Mouse (Mus musculus) CD8-positive naive resting alpha-beta T cell, adult 2 months (primary cell): ENCODE measurements around the gene Cdk14.
"Not testable (repeated sequence)": the region's sequence is repeated elsewhere in the genome, so short reads cannot be mapped to it uniquely, and the experiment has no call there.

Source experiments
- DNase-seq, 2 experiments: peaks; one replicate each; pipeline ENCODE4 v3.0.0; 2022; ENCODE audit warnings: low read depth in 2 of 2, low spot score in 2 of 2

Cdk14 gene

GRCm38 (mm10) chr5:4917743-4918142 lies 502.4 kb downstream of the Cdk14 start:
- DNase-seq: no peak

GRCm38 (mm10) chr5:4917274-4917673 lies 502.8 kb downstream of the Cdk14 start:
- DNase-seq: no peak

DNA sequence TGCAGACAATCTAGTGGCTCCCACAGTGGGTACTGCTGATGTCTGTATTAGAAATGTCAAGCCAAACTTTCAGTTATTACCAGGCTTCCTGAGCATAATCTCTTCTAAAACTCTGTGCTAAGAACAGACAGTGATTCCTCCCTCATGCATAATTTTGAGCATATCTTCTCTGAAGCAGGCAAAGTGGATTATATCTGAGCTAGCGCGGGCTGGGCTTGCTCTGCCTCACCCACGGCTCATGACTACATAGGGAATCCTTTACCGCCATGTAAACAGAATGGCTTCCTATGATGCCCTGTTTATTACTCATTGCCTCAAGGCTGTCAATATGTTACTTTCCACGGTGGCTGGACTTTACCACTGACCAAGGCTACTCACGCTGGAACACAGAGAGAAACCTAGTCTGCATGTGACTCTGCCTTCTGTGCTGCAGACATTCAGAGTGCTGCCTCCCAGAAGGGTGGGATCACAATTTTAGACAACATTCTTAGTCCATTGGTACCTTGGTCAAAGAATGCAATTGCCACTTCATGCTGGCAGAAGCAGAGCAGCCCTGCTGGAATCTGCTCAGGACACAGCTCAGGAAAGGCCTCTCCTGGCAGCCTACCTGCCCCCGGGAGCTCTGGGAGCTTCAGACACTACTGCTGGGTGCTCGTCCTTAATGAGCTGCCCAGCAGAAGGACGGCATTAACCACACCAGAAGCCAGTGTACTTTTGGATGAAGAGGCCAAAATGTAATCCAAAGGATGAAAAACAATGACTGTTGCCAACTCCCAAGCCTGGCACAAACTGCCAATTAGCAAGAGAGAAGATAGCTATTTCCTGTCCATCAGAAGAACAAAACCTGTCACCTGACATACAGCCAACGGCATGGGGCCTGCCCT lies 503.5 kb downstream of the Cdk14 start:
- no peak for DNase-seq

DNA sequence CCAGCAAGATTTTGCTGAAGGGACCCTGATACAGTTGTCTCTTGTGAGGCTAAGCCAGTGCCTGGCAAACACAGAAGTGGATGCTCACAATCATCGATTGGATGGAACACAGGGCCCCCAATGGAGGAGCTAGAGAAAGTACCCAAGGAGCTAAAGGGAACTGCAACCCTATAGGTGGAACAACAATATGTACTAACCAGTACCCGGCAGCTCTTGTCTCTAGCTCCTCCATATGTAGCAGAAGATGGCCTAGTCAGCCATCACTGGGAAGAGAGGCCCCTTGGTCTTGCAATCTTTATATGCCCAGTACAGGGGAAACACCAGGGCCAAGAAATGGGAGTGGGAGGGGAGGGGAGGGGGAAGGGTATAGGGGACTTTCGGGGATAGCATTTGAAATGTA lies 515.2 kb downstream of the Cdk14 start:
- not testable (repeated sequence) for DNase-seq

- no peak for DNase-seq
Observed at GRCm38 (mm10) chr5:4898241-4898640, 521.9 kb downstream of the Cdk14 start.

DNA sequence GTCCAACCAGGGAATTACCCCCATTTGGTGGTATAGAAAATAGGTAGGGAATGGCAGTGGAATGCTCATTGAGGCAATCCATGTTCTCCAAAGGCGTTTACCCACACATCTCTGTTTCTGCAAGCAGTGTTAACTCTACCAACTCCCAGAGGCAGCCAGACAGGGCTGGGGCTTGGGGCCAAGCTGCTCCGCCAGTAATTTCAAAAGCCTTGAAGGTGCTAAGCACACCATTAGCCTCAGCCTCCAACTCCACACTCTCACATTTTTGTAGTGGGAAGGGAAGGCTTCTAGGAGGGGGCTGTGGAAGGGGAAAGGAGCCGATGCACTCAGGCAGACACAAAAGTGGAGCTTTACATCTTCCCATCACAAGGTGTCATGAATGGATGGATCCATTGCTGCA lies 525.1 kb downstream of the Cdk14 start:
- no peak for DNase-seq

DNA sequence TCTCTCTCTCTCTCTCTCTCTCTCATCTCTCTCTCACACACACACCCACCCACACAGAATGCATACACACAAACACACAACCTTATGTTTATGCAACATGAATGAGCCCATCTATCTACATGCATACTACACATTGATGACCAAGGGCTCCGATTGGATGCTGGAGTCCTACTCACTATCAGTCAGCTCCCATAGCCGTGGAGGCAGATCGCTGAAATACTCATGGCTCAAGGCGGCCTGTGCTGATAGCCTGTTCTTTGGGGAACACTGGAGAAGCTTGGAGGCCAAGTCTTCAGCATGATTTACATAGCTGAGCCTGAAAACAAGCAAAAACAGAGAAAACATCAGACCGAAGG lies 526.3 kb downstream of the Cdk14 start:
- DNase-seq: no peak

GRCm38 (mm10) chr5:4893206-4893851 lies 526.8 kb downstream of the Cdk14 start:
- no peak for DNase-seq

- DNase-seq: no peak
Observed at GRCm38 (mm10) chr5:4892734-4893133, 527.4 kb downstream of the Cdk14 start.

DNA sequence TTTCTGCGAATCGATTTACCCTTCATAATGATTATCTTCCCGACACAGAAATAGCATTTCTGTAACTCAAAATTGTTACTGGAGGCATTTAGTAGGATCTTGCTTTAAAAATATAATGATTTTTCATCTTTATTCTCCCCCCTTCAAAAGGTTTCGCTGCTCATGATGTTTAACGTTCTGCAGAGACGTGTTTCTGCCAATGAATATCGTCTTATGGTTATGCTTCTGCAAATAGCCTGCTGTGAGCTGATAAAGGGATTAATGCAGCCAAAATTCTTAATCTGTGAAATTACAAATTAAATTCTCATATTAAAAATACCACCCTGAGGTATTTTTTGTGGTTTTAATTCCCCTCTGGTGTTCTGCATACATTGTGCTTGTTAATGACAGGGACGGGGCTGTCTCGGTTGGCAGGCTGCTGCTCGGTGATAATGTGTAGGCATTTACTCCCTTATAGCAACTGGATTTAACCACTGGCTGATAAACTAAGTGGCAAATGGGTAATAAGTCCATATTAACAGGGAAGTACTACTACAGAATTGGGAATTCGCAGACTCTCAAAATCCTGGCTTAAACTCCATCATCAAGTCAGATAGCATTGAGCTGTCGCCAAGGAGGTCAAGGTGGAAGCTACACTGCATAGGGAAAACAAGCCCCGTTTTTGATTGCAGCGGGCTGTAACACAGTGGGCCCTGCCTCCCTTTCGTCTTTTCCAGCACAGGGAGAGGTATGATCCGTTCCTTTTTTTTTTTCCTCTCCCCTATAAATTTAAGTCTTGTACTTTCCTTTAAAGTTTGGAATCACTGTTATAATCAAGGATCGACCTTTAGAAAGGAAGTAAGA lies 528.0 kb downstream of the Cdk14 start:
- DNase-seq: no peak

- no peak for DNase-seq
Observed at GRCm38 (mm10) chr5:4887069-4887468, 533.0 kb downstream of the Cdk14 start.

- DNase-seq: no peak
Observed at GRCm38 (mm10) chr5:4882841-4883240, 537.3 kb downstream of the Cdk14 start.

DNA sequence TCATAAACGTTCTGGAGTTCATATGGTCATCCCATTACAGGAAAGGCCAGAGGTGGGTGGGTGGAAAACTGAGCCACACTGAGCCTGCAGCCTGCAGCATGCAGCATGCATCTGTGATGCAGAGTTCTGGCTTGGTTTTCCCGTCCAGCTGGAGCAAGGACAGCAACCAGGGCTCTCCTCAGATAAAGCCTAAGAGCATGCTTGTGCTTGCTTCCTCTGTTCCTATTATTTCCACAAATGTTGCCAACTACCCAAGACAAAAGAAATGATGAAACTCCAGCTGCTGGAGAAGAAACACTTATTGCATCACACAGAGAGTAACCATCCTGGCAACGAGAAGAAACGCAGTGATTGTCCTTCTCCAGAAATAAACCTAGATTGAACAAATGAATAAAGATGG lies 539.8 kb downstream of the Cdk14 start:
- DNase-seq: no peak

DNA sequence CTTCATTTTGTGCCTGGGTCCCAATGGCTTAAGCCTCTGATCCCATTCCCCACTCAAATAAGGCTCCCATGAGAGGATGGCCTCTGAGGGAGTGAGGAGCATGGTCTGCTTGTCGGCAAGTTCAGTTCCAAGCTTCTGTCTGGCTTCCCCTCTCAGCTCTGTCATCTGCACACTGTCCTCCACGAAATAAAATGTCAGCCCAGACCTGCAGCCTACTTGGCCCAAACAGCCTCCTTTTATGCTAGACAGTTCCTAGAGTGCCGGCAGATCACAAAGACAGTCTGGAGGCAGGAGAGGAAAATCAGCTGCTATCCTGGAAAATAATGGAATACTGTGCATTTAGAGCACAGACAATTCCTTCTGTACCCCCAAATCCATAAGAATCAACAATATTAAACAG lies 541.2 kb downstream of the Cdk14 start:
- no peak for DNase-seq

GRCm38 (mm10) chr5:4877638-4878037 lies 542.5 kb downstream of the Cdk14 start:
- DNase-seq: no peak

GRCm38 (mm10) chr5:4877131-4877631 lies 542.9 kb downstream of the Cdk14 start:
- no peak for DNase-seq

GRCm38 (mm10) chr5:4876653-4877091 lies 543.4 kb downstream of the Cdk14 start:
- DNase-seq: no peak

DNA sequence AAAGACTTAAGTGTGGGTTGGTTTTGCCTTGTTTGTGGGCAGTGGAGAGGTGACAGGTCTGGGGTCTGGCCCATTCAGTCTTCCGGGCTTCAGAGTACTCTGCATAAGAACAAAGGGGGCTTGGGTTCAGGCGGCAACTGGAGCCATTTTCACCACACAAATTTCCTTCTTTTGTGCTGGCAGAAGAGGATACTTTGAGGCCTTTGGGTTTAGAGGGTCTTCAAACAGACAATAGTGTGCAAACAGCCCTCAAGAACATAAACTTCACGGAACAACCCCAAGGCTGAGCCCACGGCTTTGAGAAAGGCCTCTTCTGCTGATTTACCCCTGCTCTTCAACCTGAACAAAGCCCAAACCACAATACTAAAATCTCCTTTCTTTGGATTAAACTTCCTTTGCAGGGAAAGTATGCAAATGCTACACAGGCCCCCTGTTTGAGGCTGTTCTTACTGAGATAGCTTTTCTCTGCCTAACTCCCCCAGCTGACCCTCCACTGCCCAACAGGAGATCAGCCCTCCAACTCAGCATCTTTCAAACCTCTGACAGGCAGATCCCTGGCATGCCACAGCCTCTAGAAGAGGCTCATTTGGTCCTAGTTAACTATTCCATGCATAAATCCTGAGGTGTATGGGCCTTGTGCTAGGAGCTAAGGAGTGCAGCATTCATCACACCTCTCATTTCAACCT lies 549.9 kb downstream of the Cdk14 start:
- no peak for DNase-seq

GRCm38 (mm10) chr5:4868563-4869120 lies 551.5 kb downstream of the Cdk14 start:
- no peak for DNase-seq

DNA sequence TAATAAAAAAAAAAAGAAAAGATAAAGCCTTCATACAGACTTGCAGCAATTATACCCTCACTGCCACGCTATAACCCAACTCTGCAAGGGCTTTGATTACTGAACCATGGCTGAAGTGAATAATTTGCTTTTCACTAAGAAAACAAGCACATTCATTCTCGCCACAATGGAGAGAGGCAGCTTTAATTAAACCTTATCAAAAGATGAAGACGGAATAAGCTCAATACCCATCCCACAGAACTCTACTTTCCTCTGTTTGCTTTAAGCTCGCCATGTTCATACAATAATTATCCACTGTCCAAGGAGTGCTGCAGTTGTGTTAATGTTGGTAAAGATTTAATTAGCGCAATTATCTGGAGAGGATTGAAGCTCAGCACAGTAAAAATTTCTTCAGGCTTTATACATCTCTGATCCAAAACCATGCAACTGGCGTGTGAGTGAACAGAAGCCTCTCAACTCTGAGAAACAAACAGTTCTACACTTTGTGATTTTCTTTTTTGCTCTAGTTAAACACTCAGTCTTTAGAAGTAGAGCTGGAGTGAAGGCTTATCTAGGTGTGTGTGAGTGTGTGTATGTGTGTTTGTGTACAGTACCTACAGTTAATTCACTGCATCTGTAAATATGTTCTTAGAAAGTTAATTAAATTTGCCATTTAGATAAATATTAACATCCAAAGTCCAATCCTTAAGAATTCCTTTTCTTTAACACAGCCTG lies 552.1 kb downstream of the Cdk14 start:
- DNase-seq: no peak
